Mouse (Mus musculus) lung, adult 2 months (tissue): ENCODE measurements around the gene 1110008L16Rik.

Experiments used
- CTCF ChIP-seq: fragments of 200-500 bp; IDR thresholded peaks from 2 replicates; pipeline ENCODE4 v1.5.1; 2011; ENCODE audit warnings: mild to moderate bottlenecking, low read length, control low read depth; ENCODE audit not compliant: insufficient read depth
- POLR2A ChIP-seq: fragments of 200-500 bp; IDR thresholded peaks from 2 replicates; pipeline ENCODE4 v1.6.1; 2011; ENCODE audit warnings: low read depth, mild to moderate bottlenecking, control low read depth, low read length, borderline replicate concordance; ENCODE audit errors: extremely low read depth

- TF ChIP-seq CTCF (no peak), POLR2A (no peak)
These were observed 7.0 kb downstream of the 1110008L16Rik start for GRCm38 (mm10) chr12:55306371-55306770.
